Mouse (Mus musculus) intestine, postnatal 0 days (tissue): ENCODE measurements around the gene Pnpt1. TPM values are rescaled to one million over a fixed set of nuclear protein-coding genes. Genes with fewer than 3 reads are reported as not detected.
A peak's percentile ranks its signal among the peaks of the same experiment; 100 is the strongest.

Experiments
- ATAC-seq: fragments of 200-750 bp; cut with Nextera tagmentation; 2 replicates; pipeline ENCODE4 v1.8.0; 2017; ENCODE audit warnings: mild to moderate bottlenecking, moderate TSS enrichment, moderate library complexity
- H3K27ac ChIP-seq: fragments of 300-500 bp; sonication (generic); 2 replicates; pipeline ENCODE4 v1.5.1; 2014; ENCODE audit warnings: mild to moderate bottlenecking, low read depth, low read length, moderate library complexity
- H3K27me3 ChIP-seq: fragments of 300-500 bp; sonication (generic); replicated peaks from 2 replicates; pipeline ENCODE4 v1.6.1; 2014; ENCODE audit warnings: low read length, mixed read lengths; ENCODE audit not compliant: control insufficient read depth, insufficient read depth
- H3K36me3 ChIP-seq: fragments of 300-500 bp; sonication (generic); 2 replicates; pipeline ENCODE4 v1.6.1; 2014; ENCODE audit warnings: mild to moderate bottlenecking, moderate library complexity; ENCODE audit not compliant: control insufficient read depth, insufficient read depth
- H3K4me1 ChIP-seq: fragments of 300-500 bp; sonication (generic); replicated peaks from 2 replicates; pipeline ENCODE4 v1.6.1; 2014; ENCODE audit warnings: antibody characterized with exemption, low read length, mixed read lengths; ENCODE audit not compliant: control insufficient read depth, insufficient read depth
- H3K4me2 ChIP-seq: fragments of 300-500 bp; sonication (generic); replicated peaks from 2 replicates; pipeline ENCODE4 v1.6.1; 2014; ENCODE audit warnings: low read depth, mild to moderate bottlenecking, moderate library complexity
- H3K4me3 ChIP-seq: fragments of 300-500 bp; sonication (generic); 2 replicates; pipeline ENCODE4 v1.5.1; 2014; ENCODE audit warnings: low read depth, low read length
- H3K9ac ChIP-seq: fragments of 300-500 bp; sonication (generic); 2 replicates; pipeline ENCODE4 v1.6.1; 2014; ENCODE audit warnings: mild to moderate bottlenecking, low read depth, low read length
- H3K9me3 ChIP-seq: fragments of 300-500 bp; sonication (generic); 2 replicates; pipeline ENCODE4 v1.6.1; 2016; ENCODE audit warnings: mixed run types; ENCODE audit not compliant: control insufficient read depth
- CTCF ChIP-seq: sonication (generic); IDR thresholded peaks from 2 replicates; pipeline ENCODE4 v1.5.1; 2016; ENCODE audit warnings: low read depth, mild to moderate bottlenecking, control low read depth, antibody characterized with exemption, moderate library complexity
- WGBS: fragments of 180-500 bp; shearing (Covaris S2); extraction: QIAGEN DNeasy Blood & Tissue Kit; methylation state at CpG from one replicate; pipeline ENCODE4 v1.1.7; 2014; 5-methylcytosine and 5-hydroxymethylcytosine counted together
- polyA plus RNA-seq: library from polyadenylated mRNA; unstranded; fragments of >200 nt; fragmentation: Nextera tagmentation; extraction: Ambion mirVana; gene quantifications from 2 replicates; pipeline ENCODE4 v1.2.1, GENCODE M21; 2015

Gene Pnpt1
- polyA plus RNA-seq, 1 experiment from 2014 or later: 15.8 TPM

- 85% methylated on average over 3 of the region's 3 CpGs for WGBS
- no peak for TF ChIP-seq CTCF
Measured at GRCm38 (mm10) chr11:29180657-29181056, 50.1 kb downstream of the Pnpt1 start.

GRCm38 (mm10) chr11:29181751-29182150 lies 51.2 kb downstream of the Pnpt1 start:
- 95% methylated on average over 5 of the region's 5 CpGs for WGBS
- no peaks in the 10 kb centered on the region for H3K4me1 ChIP-seq
- H3K9me3 ChIP-seq: no peaks in the 10 kb centered on the region
- ATAC-seq: no peak
- H3K27ac ChIP-seq: no peak overlapping the region
- no peak overlapping the region for H3K9ac ChIP-seq
- no peak overlapping the region for H3K4me2 ChIP-seq
- TF ChIP-seq CTCF: no peak
- H3K27me3 ChIP-seq: no peaks in the 10 kb centered on the region
- H3K4me3 ChIP-seq: no peak overlapping the region
- H3K36me3 ChIP-seq: peaks cover 39% of the 10 kb centered on the region

More at GRCm38 (mm10) chr11:29180657-29181056, 50.1 kb downstream of the Pnpt1 start:
- H3K27ac ChIP-seq: no peak overlapping the region
- no peak overlapping the region for H3K4me2 ChIP-seq
- H3K9ac ChIP-seq: no peak overlapping the region
- no peaks in the 10 kb centered on the region for H3K27me3 ChIP-seq
- H3K36me3 ChIP-seq: peaks cover 29% of the 10 kb centered on the region
- no peak overlapping the region for H3K4me3 ChIP-seq
- H3K9me3 ChIP-seq: no peaks in the 10 kb centered on the region
- ATAC-seq: no peak
- no peaks in the 10 kb centered on the region for H3K4me1 ChIP-seq

- no peaks in the 10 kb centered on the region for H3K9me3 ChIP-seq
- H3K36me3 ChIP-seq: peaks cover 44% of the 10 kb centered on the region
- no peaks in the 10 kb centered on the region for H3K27me3 ChIP-seq
- no peak for TF ChIP-seq CTCF
- no peaks in the 10 kb centered on the region for H3K4me1 ChIP-seq
- WGBS: 77% methylated on average over 2 of the region's 2 CpGs
- no peak overlapping the region for H3K4me2 ChIP-seq
- H3K9ac ChIP-seq: no peak overlapping the region
- ATAC-seq: no peak
- H3K27ac ChIP-seq: no peak overlapping the region
- no peak overlapping the region for H3K4me3 ChIP-seq
Measured at GRCm38 (mm10) chr11:29188981-29189380, 58.4 kb downstream of the Pnpt1 start.

- H3K4me2 ChIP-seq: no peak overlapping the region
- 80% methylated on average over 5 of the region's 5 CpGs for WGBS
- ATAC-seq: no peak
- H3K9me3 ChIP-seq: no peaks in the 10 kb centered on the region
- peaks cover 36% of the 10 kb centered on the region for H3K36me3 ChIP-seq
- H3K9ac ChIP-seq: no peak overlapping the region
- peak; percentile 34; the same call in 1 of the 2 replicates for TF ChIP-seq CTCF
- no peak overlapping the region for H3K27ac ChIP-seq
- H3K4me1 ChIP-seq: no peaks in the 10 kb centered on the region
- H3K4me3 ChIP-seq: no peak overlapping the region
- H3K27me3 ChIP-seq: no peaks in the 10 kb centered on the region
Measured at GRCm38 (mm10) chr11:29203653-29204052, 73.1 kb downstream of the Pnpt1 start.

GRCm38 (mm10) chr11:29209774-29210173 lies 79.2 kb downstream of the Pnpt1 start:
- no peaks in the 10 kb centered on the region for H3K4me1 ChIP-seq
- peaks cover 34% of the 10 kb centered on the region for H3K36me3 ChIP-seq
- H3K4me3 ChIP-seq: no peak overlapping the region
- no peak overlapping the region for H3K4me2 ChIP-seq
- 90% methylated on average over 2 of the region's 2 CpGs for WGBS
- H3K9ac ChIP-seq: no peak overlapping the region
- ATAC-seq: no peak
- H3K27ac ChIP-seq: no peak overlapping the region
- no peaks in the 10 kb centered on the region for H3K27me3 ChIP-seq
- TF ChIP-seq CTCF: no peak
- H3K9me3 ChIP-seq: no peaks in the 10 kb centered on the region

Other genes with a start within 250 kb of the Pnpt1 start
- gene Ppp4r3b, start 42.1 kb downstream of the Pnpt1 start, polyA plus RNA-seq: 47.4 and 47.7 TPM in 2 replicates
- 26.9 and 28.2 TPM in 2 replicates for gene Cfap36, start 116.7 kb downstream of the Pnpt1 start, polyA plus RNA-seq
- gene Ccdc88a, start 242.9 kb downstream of the Pnpt1 start, polyA plus RNA-seq: 6.6 and 6.9 TPM in 2 replicates